Mouse (Mus musculus) T-cell, adult 2 months (primary cell): ENCODE results near the gene Polr2e.
"Not testable (repeated sequence)": the region's sequence is repeated elsewhere in the genome, so short reads cannot be mapped to it uniquely, and the experiment has no call there.

ENCODE experiments used
- DNase-seq: peaks from one replicate; pipeline ENCODE4 v3.0.0; 2022; ENCODE audit warnings: low spot score

The Polr2e gene

DNA sequence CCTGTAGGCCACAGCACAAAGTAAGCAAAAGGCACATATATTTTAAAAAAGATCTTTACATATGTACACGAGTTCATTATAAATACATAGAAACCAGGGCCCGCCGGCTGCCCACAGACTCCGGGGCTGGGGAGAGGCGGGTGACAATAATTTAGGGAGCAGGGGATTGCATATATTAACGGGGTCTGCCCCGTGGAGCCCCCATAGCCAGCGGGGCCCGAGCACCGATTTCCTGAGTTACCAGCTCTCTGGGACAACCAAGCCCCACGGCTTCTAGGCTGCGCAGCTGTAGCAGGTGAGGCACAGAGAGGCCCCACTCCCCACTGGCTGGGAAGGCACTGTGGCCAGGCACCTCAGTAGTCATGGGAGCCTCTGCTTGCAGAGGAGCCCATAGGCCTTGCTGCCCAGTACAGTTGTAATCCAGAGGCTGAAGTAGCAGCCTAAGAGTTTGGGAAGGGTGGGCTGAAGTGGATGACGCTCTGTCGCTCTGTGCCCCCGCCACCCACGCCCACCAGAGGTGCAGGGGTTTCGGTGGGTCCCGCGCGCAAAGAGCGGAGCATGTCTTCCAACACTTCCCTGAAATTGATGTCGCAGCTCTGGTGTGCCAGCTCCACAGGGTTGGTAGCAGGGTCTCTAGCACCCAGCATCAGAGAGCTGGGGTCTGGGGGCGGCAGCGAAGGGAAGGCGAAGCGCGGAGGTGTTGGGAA lies 17.5 kb upstream of the Polr2e start:
- DNase-seq: no peak

DNA sequence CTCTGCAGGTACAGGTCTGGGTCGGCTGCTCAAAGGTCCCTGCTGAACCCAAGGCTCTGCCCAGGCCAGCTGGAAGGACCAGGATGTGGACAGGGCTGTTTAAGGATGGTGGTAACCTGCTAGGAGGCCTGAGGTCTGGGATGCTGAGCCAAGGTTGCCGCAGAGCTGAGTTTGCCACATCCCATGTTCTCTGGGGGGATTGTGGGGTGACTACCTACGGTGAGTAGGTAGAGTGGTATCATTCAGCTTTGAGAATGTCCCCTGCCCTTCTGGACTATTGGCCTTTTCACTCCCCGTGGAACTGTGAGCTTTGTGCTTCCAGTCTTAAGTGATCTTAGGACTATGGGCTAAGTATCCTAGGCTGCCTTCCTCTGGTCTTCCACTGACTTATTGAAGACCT lies 16.9 kb upstream of the Polr2e start:
- DNase-seq: no peak

DNA sequence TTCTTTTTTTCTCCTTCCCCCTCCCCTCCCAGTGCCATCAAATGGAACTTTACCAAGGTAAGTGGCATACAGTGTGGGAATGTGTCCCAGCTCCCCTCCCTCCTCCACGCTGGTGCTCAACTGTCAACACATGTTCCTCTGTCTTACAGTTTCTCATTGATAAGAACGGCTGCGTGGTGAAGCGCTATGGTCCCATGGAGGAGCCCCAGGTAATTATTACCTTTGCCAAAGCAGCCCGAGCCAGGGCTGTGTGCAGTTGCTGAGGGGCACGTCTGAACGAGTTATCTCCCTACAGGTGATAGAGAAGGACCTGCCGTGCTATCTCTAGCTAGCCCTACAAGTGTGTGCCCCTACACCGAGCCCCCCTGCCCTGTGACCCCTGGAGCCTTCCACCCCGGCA lies 16.3 kb upstream of the Polr2e start:
- DNase-seq: no peak

DNA sequence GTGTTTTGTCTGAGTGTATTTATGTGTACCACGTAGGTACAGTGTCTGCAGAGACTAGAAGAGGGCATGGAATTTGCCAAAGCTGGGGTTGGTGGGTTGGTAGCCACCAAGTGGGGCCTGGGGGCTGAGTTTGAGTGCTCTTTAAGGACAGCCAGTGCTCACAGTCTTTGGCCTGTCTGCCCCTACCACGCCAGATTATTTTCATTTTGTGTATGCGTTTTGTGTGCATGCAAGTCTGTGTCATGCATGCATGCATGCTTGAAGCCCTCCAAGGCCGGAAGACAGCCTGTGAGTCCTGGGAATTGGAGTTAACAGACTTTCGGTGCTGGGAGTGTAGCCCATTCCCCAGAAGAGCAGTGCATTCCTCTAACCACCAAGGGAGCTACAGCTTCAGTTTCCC lies 15.8 kb upstream of the Polr2e start:
- DNase-seq: no peak

DNA sequence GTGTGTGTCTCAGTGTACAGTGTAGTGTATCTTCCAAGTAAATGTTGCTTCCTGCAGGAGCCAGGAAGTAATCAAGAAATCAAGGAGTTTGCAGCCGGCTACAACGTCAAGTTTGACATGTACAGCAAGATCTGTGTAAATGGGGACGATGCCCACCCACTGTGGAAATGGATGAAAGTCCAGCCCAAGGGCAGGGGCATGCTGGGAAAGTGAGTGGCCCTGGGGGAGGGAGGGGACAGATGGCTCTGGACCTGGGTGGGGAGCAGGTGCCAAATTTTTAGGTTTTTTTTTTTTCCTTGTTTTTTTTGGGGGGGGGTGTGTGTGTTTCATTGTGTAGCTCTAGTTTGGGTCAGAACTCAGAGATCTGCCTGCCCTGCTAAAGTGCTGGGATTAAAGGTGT lies 15.3 kb upstream of the Polr2e start:
- not testable (repeated sequence) for DNase-seq

DNA sequence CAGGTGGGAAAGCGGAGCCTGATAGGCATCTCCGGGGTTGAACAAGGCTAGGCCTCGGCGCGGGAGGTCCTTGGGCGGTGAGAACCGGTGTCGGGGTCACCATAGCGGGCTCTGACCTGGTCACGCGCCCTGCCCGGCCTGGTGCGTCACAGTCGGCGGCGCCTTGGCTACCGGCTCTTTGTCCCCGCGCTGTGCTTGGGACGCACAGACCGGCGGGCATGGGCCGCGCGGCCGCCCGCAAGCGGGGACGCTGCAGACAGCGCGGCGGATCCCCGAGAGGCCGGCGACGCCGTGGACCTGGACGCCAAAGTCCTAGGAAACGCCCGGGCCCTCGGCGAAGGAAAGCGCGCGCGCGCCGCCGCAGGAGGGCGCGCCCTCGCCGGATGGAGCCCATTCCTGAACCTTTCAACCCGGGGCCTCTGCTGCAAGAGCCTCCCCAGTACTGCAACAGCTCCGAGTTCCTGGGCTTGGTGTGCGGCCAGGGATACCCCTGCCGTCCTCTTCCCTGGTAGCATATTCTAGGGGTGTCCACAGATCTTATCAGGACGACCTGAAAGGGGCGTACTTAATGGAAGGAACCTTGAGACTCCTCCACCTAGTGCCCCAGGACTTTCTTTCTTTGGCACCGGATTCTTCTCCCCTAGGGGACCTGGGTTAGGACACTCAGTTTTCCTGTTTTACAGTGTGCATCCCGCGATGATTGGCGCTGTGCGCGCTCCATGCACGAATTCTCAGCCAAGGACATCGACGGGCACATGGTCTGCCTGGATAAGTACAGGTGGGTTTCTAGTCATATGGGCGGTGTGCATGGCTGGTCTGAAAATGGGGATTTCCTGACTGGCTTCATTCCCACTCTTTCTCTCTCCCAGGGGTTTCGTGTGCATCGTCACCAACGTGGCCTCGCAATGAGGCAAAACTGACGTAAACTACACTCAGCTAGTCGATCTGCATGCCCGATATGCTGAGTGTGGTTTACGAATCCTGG lies 14.5 kb upstream of the Polr2e start:
- DNase-seq: peak; percentile 51

DNA sequence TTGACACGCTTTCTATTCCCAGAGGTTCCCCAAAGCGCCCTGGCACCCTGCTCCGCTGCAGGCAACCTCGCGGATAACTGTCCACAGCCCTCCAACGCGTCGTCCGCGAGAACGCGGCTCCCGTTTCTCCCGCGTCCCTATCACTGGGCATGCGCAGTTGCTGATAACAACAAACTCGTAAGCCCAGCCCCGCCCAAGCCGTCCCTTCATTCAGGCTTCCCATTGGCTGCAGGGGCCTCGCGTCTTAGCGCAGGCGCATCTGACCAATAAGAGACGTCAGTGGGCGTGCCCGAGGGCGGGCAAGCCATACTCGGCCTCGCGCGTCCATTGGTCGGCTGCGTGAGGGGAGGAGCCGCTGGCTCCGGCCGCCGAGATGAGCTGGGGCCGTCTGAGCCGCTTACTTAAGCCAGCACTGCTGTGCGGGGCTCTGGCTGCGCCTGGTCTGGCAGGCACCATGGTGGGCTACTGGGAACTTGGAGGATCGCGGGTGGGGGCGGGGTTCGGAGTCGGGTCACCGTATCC lies 13.7 kb upstream of the Polr2e start:
- DNase-seq: peak; percentile 100

DNA sequence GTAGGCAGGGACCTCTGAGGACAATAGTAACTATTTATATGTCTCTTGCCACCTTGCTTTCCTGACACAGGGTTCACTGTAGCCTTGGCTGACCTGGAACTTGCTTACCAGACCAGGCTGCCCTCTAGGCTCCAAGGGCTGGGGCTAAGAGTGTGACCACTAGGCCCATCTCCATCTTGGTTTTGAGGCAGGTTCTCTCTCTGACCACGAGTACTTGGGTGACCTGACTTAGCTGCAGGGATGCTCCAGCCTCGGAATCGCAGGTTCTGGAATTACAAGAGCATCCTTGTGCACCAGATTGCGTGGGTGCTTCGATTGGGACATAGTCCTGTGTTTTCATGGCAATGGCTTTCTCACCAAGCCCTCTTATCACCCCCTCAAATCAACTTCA lies 12.8 kb upstream of the Polr2e start:
- DNase-seq: no peak

DNA sequence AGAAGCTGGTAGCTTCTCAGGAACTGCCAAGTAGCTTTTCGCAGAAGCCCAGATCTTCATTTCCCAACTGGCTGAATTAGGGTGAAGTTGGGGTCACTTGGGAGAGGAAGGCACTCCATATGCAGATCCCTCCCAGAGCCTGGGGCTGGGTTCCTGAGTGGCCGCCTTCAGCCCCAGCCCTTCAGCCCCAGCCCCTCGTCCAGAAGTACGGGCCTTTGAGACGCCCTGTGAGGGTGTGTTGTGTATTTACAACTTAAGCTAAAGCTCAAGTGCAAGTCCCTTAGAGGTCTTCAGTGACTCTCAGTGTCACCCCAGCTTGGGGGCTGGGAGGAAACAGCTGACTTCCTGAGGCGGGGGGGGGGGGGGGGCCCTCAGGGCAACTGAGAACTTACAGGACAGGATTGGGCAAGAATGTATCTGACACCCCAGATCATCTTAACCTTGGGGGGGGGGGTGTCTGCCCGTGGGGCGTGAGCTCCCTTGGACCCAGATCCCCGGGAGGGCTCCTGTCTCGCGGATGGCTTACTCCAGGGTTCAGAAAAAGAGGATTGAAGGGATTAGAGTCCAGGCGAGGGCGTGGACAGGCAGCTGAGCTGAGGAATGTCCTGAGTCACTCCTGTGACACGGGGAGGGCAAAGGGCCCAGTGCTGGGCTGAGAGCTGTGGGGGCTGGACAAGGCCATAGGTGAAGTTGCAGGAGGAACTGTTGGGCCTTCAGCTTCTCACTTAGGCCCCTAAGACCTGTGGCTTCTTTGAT lies 12.2 kb upstream of the Polr2e start:
- no peak for DNase-seq

DNA sequence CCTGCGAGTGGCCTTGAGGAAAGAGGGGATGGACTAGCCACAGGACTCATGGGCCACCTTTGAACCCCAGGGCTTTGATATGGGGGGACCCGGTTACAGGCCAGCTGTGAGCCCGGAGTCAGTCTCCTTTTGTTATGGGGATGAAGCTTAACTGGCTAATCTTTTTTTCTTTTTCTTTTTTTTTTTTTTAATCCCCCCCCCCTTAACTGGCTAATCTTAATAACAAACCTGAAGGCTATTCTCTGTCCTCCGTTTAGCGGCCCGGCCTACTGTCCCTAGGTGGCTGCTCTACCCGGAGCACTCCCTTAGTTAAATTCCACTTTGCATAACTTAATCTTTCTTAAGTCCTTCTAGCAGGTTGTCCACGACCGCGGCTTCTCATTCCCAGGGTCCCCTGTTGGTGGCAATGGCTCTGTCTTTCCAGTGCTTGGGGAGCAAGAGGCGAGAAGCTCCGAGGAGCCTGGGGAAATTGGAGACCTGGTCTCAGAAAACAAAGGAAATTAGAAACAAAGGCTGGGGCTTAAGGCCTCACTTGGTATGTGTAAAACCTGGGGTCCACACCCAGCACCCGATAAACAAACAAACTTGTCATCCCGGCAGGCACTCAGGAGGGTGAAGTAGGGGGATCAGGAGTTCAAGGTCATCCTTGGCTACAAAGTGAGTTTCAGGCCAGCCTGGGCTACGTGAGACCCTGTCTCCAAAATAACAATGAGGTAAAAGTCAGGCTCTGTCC lies 11.5 kb upstream of the Polr2e start:
- no peak for DNase-seq

DNA sequence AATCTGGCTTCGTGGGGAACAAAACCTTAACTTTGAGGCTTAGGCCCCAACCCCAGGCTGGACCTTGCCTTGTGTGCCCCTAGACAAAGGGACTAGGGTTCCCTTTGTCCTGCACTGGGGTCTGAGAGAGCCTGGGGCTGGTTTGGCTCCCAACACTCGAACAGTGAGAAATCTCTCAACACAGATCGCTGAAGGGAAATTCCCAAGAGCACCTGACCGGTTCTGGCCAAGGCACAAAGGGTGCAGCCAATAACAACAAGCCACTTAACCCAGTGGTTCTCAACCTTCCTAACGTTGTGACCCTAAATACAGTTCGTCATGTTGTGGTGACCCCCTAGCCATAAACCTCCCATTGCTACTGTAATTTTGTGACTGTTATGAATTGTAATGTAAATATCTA lies 10.6 kb upstream of the Polr2e start:
- no peak for DNase-seq

DNA sequence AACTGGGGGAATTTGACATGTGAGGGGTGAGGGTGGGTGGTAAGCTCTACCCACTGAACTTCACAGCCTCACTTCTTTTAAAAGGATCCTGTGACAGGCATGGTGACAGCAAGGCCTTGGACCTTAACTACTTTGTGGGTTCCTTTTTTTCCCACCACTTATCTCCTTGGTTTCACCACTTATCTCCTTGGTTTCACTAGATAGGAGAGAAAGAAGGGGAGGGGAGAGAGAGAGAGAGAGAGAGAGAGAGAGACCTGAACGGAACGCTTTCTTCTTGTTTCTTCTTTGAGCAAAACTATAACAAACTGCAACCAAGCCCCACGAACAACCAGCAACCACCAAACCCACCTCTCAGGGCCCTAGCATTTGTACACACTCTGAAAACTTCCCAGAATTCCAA lies 9.2 kb upstream of the Polr2e start:
- DNase-seq: no peak

DNA sequence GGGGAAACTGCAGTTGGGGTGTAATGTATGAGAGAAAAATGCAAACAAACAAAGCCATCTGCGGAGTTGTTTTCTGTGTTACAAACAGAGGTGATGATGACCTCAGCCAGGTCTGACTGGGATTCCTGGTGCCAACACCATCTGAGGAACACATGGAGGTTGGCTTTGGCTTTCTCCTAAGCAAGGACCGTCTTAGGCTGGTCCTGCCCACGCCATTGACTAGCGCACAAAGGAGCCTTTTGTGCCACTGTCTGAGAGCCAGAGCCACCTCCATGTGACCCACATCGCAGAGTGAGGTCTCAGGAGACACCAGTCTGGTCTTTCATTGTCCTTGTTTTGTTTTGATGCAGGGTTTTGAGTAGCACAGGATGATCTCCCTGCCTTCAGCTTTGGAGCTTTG lies 8.8 kb upstream of the Polr2e start:
- no peak for DNase-seq

DNA sequence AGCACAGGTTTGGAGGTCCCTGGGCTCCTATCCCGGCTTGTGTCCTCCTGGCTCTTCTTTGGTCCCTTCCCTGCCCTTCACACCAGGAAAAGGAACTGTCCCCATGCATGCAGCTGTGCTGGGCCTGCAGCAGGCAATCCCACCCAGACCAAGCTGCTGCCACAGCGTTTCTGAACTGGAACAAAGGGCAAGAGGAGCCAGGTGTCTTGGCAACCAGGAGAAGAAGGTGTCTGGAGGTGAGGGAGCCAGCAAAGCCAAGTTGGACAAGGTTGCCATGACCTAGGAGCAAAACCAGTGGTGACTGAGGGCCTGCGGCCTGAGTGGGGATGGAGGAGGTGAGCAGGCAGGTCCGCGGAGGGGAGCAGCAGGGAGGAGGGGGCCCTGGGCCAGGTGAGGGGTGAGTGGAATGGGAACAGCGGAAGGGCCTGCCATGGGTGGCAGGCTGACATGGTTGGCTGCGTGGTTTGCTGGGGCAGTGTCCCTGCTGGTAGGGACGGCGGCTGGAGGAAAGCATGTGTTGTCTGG lies 7.5 kb upstream of the Polr2e start, which contains the start of gene Gpx4:
Gene Gpx4 (plus strand): TSS at position 126 of the 525 bp plus-strand sequence.
- no peak for DNase-seq

DNA sequence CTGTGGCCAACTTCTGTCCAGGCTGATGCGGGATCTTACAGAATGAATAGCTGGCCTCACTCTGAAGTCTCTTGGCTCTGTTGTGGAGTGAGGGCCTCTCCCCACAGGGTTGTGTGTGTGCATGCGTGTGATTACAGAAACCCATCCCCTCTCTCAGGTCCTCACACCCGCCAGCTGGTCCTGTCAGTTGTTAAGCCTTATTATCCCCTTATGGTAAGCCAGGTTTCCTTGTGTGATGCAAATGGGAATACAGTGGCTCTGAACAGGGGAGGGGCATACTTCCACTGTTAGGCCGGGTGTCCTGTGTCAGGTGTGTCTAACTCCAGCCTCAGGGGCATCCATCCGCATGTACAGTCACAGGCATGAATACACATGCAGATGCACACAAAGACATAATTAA lies 6.2 kb upstream of the Polr2e start:
- no peak for DNase-seq

DNA sequence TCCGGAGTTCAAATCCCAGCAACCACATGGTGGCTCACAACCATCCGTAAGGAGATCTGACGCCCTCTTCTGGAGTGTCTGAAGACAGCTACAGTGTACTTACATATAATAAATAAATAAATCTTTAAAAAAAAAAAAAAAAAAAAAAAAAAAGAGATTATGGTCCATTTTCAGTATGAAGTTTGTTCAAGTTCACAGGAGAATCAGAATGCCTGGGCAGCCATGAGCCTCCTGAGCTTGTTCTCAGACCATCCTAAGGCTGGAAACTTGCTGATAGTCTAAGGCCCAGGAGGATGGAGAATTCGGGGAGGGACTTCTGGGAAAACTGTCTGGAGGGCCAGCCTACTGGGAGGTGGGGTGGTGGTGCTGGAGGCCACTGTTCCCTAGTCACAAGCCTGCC lies 5.8 kb upstream of the Polr2e start:
- DNase-seq: not testable (repeated sequence)

DNA sequence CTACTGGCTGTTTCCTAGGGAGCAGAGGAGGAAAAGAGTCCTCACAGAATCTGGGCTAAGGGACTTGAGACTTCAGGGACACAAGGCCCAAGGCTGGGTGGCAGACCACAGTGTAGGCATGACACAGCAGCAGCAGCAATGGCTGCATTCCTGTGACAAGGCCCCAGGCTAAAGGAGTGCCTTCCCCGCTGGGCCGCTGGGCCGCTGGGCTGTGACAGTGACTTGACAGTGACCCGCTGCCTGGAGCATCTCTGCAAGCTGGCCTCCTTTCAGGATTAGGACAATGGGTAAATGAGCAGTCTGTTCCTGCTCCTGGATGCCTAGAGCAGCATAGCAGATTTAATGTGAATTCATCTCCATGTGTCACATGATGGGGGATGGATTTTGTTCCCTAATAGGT lies 4.5 kb upstream of the Polr2e start:
- no peak for DNase-seq

DNA sequence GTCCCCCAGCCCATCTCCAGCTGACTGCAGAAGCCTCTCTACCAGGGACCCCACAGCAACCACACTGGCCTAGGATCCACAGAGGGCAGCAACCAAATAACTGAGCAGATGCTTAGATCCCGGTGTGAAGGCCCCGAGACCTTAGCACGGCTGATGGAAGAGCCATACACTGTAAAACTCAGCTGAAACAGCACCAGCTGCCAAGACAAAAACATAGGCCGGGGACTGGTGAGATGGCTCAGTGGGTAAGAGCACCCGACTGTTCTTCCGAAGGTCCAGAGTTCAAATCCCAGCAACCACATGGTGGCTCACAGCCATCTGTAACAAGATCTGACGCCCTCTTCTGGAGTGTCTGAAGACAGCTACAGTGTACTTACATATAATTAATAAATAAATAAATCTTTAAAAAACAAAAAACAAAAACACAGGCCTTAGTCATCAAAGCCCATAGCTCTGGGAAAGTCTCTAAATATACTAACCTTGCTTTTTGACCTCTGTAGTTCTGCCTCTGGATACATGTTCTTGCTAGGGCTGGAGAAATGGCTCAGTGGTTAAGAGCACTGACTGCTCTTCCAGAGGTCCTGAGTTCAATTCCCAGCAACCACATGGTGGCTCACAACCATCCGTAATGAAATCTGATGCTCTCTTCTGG lies 1.9 kb upstream of the Polr2e start:
- DNase-seq: not testable (repeated sequence)

DNA sequence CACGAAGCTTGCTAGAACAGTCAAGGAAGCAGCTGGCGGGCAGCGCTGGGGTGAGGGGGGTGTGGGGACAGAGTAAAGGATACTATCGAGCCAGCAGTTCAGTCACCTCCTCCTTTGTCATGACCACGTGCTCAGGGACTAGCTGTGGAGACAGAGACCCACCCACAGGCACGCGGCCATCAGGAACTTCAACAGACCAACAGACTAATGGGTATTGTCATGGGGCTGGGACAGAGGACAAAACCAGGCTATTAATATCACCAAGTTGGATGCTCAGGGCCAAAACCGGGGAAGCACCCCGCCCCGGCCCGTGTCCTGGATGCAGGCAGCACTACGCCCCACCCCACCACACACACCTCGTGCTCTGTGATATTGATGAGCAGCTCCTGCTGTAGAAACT lies 2.8 kb downstream of the Polr2e start:
- no peak for DNase-seq

DNA sequence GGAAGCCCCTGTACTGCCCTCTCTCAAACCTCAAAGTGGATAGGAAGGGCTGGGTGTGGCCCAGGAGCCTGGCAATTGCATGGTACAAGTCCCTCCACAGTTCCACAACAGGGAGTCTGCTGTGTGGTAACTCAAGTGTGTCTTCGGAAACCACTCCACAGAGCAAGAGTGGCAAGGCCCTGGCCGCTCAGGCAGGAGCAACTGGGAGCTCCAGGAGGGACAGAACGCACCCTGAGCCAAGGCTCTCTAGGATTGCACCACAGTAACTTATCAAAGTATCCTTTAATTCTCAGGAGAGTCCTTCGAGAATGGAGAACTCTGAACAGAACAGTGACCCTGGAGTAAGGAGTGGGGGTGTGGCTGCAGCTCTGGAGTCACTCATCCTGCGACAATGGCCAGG lies 3.9 kb downstream of the Polr2e start:
- DNase-seq: no peak

DNA sequence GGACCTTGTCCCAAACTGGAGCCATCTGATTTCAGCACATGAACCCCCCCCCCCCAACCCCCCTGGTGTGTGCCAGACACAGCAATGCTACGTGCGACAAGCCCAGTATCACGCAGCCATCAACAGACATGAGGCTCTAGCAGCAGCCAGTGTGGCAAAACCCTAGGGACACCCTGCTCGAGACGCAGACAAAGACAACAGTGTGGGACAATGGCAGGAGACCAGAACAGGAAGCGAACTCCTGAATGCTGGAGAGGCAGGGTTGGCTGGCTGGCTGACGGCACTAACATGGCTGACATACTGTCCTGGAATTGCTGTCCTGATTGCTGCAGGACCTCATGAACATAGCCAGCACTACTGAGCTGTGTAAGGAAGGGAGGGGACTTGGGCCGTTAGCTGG lies 4.4 kb downstream of the Polr2e start:
- DNase-seq: no peak
